Mouse (Mus musculus) megakaryocyte, embryonic 14.5 days (primary cell): ENCODE measurements around the gene Tut1.

Experiments
- FLI1 ChIP-seq: IDR thresholded peaks from 2 replicates; pipeline ENCODE4 v1.6.1; 2012; ENCODE audit warnings: low read length, inconsistent platforms, mixed read lengths
- GATA1 ChIP-seq: IDR thresholded peaks from 3 replicates; pipeline ENCODE4 v1.6.1; 2012; ENCODE audit warnings: mixed read lengths, low read length, inconsistent platforms, borderline replicate concordance

- no peak for TF ChIP-seq GATA1
- no peak for TF ChIP-seq FLI1
Observed at GRCm38 (mm10) chr19:8962256-8962655, 8.6 kb downstream of the Tut1 start.
